Mouse (Mus musculus) heart, embryonic 15.5 days (tissue): ENCODE measurements around the gene Acss1. TPM values are rescaled to one million over a fixed set of nuclear protein-coding genes. Genes with fewer than 3 reads are reported as not detected.

Source experiments
- ATAC-seq: fragments of 200-750 bp; cut with Nextera tagmentation; replicated peaks from 2 replicates; pipeline ENCODE4 v1.8.0; 2017; ENCODE audit warnings: low read depth, moderate TSS enrichment; ENCODE audit not compliant: insufficient number of reproducible peaks, insufficient read depth, low FRiP score
- H3K27ac ChIP-seq: fragments of 300-500 bp; sonication (generic); 2 replicates; pipeline ENCODE4 v1.5.1; 2015; ENCODE audit warnings: mild to moderate bottlenecking, inconsistent platforms
- H3K27me3 ChIP-seq: fragments of 300-500 bp; sonication (generic); 2 replicates; pipeline ENCODE4 v1.6.1; 2015; ENCODE audit warnings: inconsistent platforms
- H3K36me3 ChIP-seq: fragments of 300-500 bp; sonication (generic); 2 replicates; pipeline ENCODE4 v1.6.1; 2015; ENCODE audit warnings: mild to moderate bottlenecking, inconsistent platforms
- H3K4me1 ChIP-seq: fragments of 300-500 bp; sonication (generic); replicated peaks from 2 replicates; pipeline ENCODE4 v1.6.1; 2015; ENCODE audit warnings: inconsistent platforms
- H3K4me2 ChIP-seq: fragments of 300-500 bp; sonication (generic); 2 replicates; pipeline ENCODE4 v1.6.1; 2015; ENCODE audit warnings: inconsistent platforms, mild to moderate bottlenecking, moderate library complexity
- H3K4me3 ChIP-seq: fragments of 300-500 bp; sonication (generic); 2 replicates; pipeline ENCODE4 v1.5.1; 2015; ENCODE audit warnings: mild to moderate bottlenecking, inconsistent platforms
- H3K9ac ChIP-seq: fragments of 300-500 bp; sonication (generic); 2 replicates; pipeline ENCODE4 v1.6.1; 2015; ENCODE audit warnings: mild to moderate bottlenecking, inconsistent platforms
- H3K9me3 ChIP-seq: fragments of 300-500 bp; sonication (generic); replicated peaks from 2 replicates; pipeline ENCODE4 v1.6.1; 2016; ENCODE audit warnings: inconsistent platforms
- WGBS: fragments of 180-500 bp; shearing (Covaris S2); methylation state at CpG from one replicate; pipeline ENCODE4 v1.1.7; 2015; ENCODE audit warnings: mixed read lengths; 5-methylcytosine and 5-hydroxymethylcytosine counted together
- polyA plus RNA-seq: library from polyadenylated mRNA; unstranded; fragments of >200 nt; fragmentation: Nextera tagmentation; extraction: Ambion mirVana; gene quantifications from 2 replicates; pipeline ENCODE4 v1.2.1, GENCODE M21; 2015

Gene Acss1
- polyA plus RNA-seq, 1 experiment from 2014 or later = 8.8 TPM

DNA sequence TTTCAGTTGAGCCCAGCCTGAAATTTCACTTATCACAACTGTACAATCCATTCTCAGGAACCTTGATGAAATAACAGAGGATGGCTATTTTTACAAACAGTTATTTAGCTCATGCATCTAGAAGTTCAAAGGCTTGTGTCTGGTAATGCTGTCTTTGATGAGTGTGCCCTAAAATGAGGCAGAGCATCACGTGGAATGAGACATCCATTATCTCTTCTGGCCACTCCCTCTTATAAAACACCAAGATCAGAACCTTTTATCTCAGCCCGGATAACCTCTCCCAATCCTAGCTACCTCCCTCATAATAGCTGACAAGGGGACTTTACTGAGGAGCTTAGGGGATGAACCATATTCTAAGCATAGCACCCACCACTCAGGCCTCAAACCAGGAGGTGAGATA, 3.3 kb downstream of the Acss1 start:
- H3K4me2 ChIP-seq = no peak overlapping the region

DNA sequence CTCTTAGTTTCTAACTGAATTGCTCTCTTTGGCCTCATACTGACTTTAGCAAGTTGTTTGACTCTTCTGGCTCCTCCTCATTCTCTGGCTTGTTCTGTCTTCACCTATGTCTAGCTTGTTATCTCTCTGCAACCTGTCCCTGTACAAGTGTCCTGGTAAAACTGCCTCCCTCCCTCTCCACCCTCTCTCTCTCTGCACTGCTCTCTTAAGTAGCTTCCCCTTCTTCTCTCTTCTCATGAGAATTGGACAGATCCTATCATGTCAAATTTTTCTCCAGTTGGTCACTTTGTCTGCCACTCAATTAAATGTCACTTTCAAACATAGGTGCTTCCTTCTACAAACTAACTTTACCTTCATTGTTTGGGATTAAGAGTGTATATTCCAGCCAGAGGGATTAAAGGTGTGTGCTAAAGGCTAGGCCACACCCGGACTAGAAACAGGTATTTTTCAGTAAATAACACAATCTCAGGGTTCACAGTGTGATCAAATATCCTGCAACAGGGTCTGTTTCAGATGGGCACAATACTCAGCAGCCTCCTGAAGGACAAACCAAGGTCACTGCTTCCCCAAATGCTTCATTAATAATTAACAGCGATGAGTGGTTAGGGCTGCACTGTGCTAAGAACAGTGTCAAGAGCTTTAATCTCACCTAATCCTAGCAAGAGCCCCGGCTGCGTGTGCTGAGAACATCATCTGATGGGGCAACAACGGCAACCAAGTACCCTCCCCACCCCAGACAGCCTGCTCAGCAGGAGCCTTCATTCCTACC, 4.0 kb downstream of the Acss1 start:
- peak overlapping the region; percentile 57 for H3K27ac ChIP-seq
- no peak overlapping the region for H3K4me2 ChIP-seq
- peaks cover 9% of the 10 kb centered on the region for H3K27me3 ChIP-seq
- H3K9me3 ChIP-seq = no peaks in the 10 kb centered on the region
- H3K4me3 ChIP-seq = no peak overlapping the region
- H3K4me1 ChIP-seq = peaks cover 46% of the 10 kb centered on the region
- no peak overlapping the region for H3K9ac ChIP-seq
- WGBS = 58% methylated on average over 5 of the region's 5 CpGs
- no peaks in the 10 kb centered on the region for H3K36me3 ChIP-seq
- ATAC-seq = no peak

More for the DNA sequence above, 3.3 kb downstream of the Acss1 start:
- Histone ChIP-seq H3K27ac (no peak overlapping the region), H3K36me3 (no peaks in the 10 kb centered on the region), H3K4me1 (peaks cover 48% of the 10 kb centered on the region), H3K27me3 (peaks cover 9% of the 10 kb centered on the region), H3K9me3 (no peaks in the 10 kb centered on the region), H3K9ac (no peak overlapping the region), H3K4me3 (no peak overlapping the region)
- no peak for ATAC-seq
- 64% methylated on average over 2 of the region's 2 CpGs for WGBS

DNA sequence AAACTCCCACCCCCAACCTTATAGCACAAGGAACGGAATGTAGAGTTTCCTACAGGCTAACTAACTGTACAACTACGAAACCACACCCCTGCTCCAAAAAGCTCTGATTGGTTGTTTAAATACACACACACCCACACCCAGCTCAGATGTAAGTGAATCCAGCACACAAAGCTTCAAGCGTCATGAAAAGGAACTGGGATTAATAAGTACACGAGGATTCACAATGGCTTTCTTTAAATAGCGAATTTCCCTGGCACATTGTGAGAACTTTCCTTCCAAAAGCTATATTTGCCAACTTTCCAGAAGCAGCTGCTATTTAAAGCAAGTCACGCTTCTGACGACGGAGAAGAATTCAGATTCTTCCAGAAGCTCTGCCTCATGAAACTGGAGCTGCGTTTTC, 5.0 kb downstream of the Acss1 start:
- 33% methylated on average over 9 of the region's 9 CpGs for WGBS
- H3K4me1 ChIP-seq = peaks cover 41% of the 10 kb centered on the region
- H3K4me2 ChIP-seq = peak overlapping the region; percentile 10
- H3K27ac ChIP-seq = peak overlapping the region; percentile 57
- no peak for ATAC-seq
- H3K9ac ChIP-seq = no peak overlapping the region
- H3K4me3 ChIP-seq = no peak overlapping the region
- H3K27me3 ChIP-seq = peaks cover 9% of the 10 kb centered on the region
- H3K36me3 ChIP-seq = no peaks in the 10 kb centered on the region
- no peaks in the 10 kb centered on the region for H3K9me3 ChIP-seq

DNA sequence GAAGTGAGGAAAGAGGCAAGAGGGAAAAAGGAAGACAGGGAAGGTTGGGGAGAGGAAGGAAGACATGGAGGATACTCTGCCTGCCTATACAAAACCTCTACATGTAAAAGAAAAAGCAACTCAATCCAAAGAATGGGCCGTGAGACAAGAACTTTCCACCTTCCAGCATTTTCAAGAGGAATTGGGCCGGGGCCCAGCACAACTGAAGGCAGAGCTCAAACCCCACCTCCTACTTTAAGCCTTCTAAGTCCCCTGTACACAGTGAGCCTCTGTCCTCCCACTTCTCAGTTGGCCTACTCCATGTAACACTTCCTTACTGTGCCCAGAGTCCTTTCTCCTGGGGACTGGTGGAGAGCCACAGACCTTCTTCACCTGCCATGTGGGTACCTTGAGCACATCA, 6.3 kb downstream of the Acss1 start:
- no peaks in the 10 kb centered on the region for H3K36me3 ChIP-seq
- H3K9me3 ChIP-seq = no peaks in the 10 kb centered on the region
- peaks cover 33% of the 10 kb centered on the region for H3K4me1 ChIP-seq
- H3K9ac ChIP-seq = no peak overlapping the region
- WGBS = 73% methylated on average over 2 of the region's 2 CpGs
- H3K27me3 ChIP-seq = peaks cover 4% of the 10 kb centered on the region; the same call in 1 of the 2 replicates
- H3K4me2 ChIP-seq = no peak overlapping the region
- H3K4me3 ChIP-seq = no peak overlapping the region
- ATAC-seq = no peak
- H3K27ac ChIP-seq = no peak overlapping the region

DNA sequence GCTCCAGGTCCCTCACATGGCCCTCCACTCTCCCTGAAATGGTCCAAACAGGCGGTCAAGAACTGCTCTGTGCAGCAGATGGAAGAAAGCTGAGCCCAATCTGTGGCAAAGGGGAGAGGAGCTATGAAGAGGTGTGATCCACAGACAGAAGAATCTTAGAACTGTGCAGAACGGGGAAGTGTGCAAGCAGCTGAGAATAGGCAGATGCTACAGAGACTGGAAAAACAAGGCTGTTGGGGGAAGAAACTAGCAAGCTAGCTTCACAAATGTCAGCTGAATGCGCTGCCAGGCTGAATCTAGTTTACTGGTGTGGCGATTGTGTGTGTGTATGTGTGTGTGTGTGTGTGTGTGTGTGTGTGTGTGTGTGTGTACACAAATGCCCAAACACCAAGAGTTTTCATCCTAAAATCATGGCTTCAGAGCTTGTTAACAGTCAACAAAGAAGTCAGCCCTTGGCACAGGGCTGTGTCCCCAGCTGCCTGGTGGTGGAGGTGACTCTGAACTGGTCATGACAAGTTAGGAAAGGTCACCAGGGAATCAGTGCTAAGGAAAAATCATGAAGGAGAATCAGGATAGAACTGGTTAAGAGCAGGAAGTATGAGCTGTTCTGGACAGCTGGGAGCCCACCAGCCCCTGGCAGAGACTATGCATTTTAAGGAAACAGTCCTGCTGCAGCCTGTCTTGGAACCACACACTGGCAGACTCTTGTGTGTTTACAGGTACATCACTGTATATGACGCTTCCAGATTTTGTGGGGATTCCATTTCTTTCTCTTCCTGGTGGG, 7.4 kb downstream of the Acss1 start:
- WGBS = 77% methylated on average over 5 of the region's 5 CpGs
- H3K4me2 ChIP-seq = no peak overlapping the region
- no peak overlapping the region for H3K9ac ChIP-seq
- no peak overlapping the region for H3K4me3 ChIP-seq
- H3K36me3 ChIP-seq = no peaks in the 10 kb centered on the region
- no peaks in the 10 kb centered on the region for H3K9me3 ChIP-seq
- peaks cover 26% of the 10 kb centered on the region for H3K4me1 ChIP-seq
- no peak for ATAC-seq
- no peaks in the 10 kb centered on the region for H3K27me3 ChIP-seq
- no peak overlapping the region for H3K27ac ChIP-seq

DNA sequence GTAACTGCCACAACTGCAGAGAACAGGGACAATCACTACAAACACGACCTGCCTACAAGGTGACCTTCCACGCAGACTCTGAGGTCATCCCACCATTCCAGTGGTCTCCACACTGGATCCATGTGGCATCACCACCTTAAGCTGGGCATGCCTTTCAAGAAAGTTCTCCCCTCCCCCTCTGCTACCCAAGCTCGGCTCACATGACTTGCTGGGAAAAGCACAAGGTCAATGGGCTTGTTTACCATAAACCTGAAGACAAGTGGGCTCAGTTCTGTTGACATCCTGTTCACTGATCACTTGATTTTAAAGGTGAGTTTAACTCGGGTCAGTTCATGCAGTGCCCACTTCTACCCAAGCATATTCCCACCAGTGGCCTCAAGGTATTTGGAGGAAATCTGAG, 8.3 kb downstream of the Acss1 start:
- H3K36me3 ChIP-seq = no peaks in the 10 kb centered on the region
- no peak overlapping the region for H3K4me3 ChIP-seq
- H3K27ac ChIP-seq = no peak overlapping the region
- H3K4me1 ChIP-seq = peaks cover 22% of the 10 kb centered on the region
- no peaks in the 10 kb centered on the region for H3K27me3 ChIP-seq
- H3K4me2 ChIP-seq = no peak overlapping the region
- no peaks in the 10 kb centered on the region for H3K9me3 ChIP-seq
- no peak overlapping the region for H3K9ac ChIP-seq
- ATAC-seq = no peak
- WGBS = 59% methylated on average over 4 of the region's 4 CpGs

DNA sequence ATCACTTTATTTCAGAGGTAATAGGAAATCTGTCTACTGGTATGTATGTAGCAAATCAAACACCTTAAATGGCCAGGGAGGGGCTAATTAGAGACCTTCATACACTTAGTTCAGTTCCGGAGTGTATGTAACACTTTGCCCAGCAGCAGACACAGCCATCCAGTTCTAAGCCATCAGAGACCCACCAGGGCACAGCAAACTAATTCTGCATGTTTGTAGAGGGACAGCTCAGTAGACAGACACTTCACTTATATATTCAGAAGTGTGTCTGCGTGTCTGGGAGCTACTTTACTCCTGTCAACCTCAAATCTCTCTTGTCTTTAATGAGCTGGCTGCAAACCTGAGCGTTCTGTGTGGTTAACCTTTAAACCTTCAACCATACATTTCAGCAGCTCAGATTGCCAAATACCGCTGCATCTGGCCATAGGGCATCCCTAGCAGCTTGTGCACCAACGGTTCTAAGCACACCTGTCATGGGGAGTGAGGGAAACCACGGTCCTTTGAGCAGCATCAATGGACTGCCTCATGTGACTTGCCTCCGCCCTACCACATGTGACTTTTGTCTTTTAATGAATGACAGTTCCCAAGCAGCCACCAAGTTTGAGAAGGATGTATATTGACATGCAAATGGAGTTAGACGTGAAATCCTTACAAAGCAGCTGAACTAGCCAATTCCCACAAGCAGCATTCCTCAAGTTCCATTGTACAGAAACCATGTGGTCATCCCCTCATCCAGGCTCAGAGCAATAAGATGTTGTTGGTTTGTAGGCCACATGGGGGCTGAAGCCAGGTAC, 11.1 kb downstream of the Acss1 start:
- Histone ChIP-seq H3K36me3 (no peaks in the 10 kb centered on the region), H3K9me3 (no peaks in the 10 kb centered on the region), H3K27ac (no peak overlapping the region), H3K4me3 (no peak overlapping the region), H3K4me2 (no peak overlapping the region), H3K27me3 (no peaks in the 10 kb centered on the region), H3K9ac (no peak overlapping the region), H3K4me1 (peaks cover 5% of the 10 kb centered on the region; the same call in 1 of the 2 replicates)
- 70% methylated on average over 8 of the region's 8 CpGs for WGBS
- ATAC-seq = no peak

DNA sequence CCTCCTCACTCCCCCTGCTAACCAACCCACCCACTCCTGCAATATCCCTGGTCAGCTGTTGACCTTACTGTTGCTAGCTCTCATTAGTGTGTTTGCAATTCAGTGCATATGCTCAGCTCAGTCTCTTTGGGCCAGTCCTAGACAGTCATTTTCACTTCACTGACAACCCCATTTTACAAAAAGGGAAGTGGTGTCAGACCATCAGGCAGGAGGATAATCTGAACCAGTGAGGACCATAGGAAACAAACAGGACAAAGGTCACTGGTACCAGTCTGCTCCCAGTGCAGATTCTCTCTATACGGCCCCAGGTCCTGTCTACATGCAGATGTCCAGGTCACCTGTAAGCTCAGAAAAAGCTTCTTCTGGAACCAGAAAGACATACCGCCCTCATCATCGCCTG, 12.2 kb downstream of the Acss1 start:
- 93% methylated on average over 3 of the region's 3 CpGs for WGBS
- Histone ChIP-seq H3K4me2 (no peak overlapping the region), H3K36me3 (no peaks in the 10 kb centered on the region), H3K27me3 (no peaks in the 10 kb centered on the region), H3K4me3 (no peak overlapping the region), H3K9me3 (no peaks in the 10 kb centered on the region), H3K4me1 (peaks cover 5% of the 10 kb centered on the region), H3K27ac (no peak overlapping the region), H3K9ac (no peak overlapping the region)
- ATAC-seq = no peak

DNA sequence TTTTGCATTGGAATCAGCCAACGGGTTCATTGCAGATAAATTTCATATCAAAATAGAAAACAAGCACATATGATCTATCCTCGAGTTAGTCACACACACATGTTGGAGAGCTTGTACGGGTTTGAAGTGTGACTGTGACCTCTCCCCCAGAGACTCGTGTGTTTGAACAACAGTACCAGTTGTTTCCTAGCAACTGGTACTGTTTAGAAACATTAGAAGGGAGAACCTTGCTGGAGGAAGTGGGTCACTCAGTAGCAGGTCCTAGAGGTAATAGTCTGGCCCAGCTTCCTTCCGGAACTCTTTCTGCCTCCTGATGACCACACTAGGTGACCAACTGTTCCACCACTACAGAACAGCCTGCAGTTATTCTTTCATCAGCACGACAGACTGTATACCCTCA, 13.0 kb downstream of the Acss1 start:
- Histone ChIP-seq H3K9ac (no peak overlapping the region), H3K27me3 (no peaks in the 10 kb centered on the region), H3K4me2 (no peak overlapping the region), H3K36me3 (no peaks in the 10 kb centered on the region), H3K9me3 (no peaks in the 10 kb centered on the region), H3K4me1 (peaks cover 12% of the 10 kb centered on the region), H3K4me3 (no peak overlapping the region), H3K27ac (no peak overlapping the region)
- WGBS = 72% methylated on average over 6 of the region's 6 CpGs
- no peak for ATAC-seq

DNA sequence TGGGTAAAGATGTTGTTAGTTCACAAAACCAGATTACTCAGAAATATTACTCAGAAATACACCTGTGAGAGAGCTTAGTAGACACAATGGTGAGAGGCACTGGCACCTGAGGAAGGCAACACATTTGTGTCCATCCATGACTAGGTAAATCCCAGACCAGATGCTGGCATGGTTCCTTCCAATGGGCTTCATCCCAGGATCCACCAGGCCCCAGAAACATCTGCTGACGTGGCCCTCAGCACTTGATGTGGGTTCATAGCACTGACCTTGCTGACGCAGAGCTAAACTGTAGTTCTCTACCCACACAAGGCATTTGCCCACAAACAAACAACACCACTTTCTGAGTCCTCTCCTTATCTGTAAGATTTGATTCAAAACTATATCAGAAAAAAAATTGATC, 13.5 kb downstream of the Acss1 start:
- Histone ChIP-seq H3K27ac (no peak overlapping the region), H3K9ac (no peak overlapping the region), H3K9me3 (no peaks in the 10 kb centered on the region), H3K4me1 (peaks cover 16% of the 10 kb centered on the region), H3K27me3 (no peaks in the 10 kb centered on the region), H3K4me2 (no peak overlapping the region), H3K36me3 (no peaks in the 10 kb centered on the region), H3K4me3 (no peak overlapping the region)
- no peak for ATAC-seq
- 81% methylated on average over 2 of the region's 2 CpGs for WGBS

DNA sequence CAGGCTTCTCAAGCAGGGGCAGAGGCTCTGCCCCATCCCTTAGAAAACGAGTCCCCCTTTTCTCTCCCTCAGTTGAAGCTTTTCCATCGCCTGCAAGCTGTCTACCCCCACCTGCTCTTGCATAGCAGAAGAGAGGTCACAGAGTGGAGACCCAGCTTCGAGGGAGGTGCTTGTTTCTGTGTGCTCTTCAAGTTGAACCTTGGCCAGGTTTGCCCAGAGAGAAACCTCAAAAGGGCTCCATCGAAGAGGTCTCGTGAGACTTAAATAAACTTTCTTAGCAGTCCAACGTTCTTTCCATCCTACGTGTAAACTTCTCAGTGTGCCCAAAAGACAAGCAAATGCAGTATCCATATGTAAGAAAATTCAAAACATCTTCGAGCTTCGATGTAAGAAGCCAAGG, 16.9 kb downstream of the Acss1 start:
- no peak for ATAC-seq
- WGBS = 53% methylated on average over 9 of the region's 9 CpGs
- H3K4me2 ChIP-seq = 0 out of 2 replicates have a peak overlapping the region, but pooled peaks have one; percentile 5
- H3K36me3 ChIP-seq = no peaks in the 10 kb centered on the region
- no peak overlapping the region for H3K4me3 ChIP-seq
- no peak overlapping the region for H3K9ac ChIP-seq
- no peaks in the 10 kb centered on the region for H3K27me3 ChIP-seq
- H3K27ac ChIP-seq = peak overlapping the region; percentile 70; the same call in 1 of the 2 replicates
- H3K4me1 ChIP-seq = peaks cover 19% of the 10 kb centered on the region
- H3K9me3 ChIP-seq = no peaks in the 10 kb centered on the region
